Mouse (Mus musculus) right cerebral cortex, postnatal 10 days (tissue): ENCODE measurements at regions not wholly inside any gene's neighbourhood (a gene's known extent, or its start where the extent isn't known, plus 50 kb on each side); places are given as distances from the start of the nearest gene placed in this dataset.
"Not testable (repeated sequence)": the region's sequence is repeated elsewhere in the genome, so short reads cannot be mapped to it uniquely, and the experiment has no call there.

Source experiments
- DNase-seq, 2 experiments: peaks; one replicate each; pipeline ENCODE4 v3.0.0; 2021; ENCODE audit warnings: low spot score in 2 of 2

DNA sequence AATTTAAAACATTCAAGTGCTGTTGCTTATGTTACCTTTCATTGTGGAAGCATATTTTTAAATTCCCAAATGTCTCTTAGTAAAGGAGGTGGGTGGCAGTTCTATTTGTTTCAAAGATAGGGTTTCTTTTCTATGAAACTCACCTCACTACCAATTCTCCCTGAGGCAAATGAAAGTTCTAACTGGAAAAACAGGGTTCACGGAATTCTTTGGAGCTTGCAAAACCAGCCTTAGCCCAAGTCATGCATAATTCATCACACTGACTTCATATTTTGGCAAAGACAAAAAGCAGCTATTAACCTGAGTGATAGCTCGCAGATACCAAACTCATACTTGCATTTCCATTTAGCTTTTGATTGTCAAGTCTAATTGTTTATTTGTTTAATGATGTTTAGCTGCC, 73.8 kb downstream of the Dio2 start:
- no peak for DNase-seq

DNA sequence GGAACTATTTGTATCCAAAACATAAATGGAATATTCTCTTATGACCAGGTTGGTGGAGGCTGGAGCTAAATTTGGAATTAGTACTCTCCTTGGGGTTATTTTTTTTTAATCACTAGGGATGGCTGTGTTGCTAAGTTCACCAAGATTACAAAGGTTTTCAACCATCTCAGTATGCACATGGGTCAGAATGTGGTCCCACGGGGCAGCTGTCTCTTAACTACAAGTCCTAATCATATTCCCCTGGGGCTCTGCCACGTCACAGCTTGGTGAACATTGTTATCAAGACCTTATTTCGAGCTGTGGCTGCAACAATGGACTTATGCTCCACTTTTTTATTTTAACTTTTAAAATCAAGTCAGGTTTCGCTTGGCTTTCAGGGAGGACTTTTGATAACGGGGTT, 92.8 kb downstream of the Dio2 start:
- DNase-seq, result no peak

- no peak for DNase-seq
Measured at GRCm38 (mm10) chr12:90643891-90644290, 94.3 kb downstream of the Dio2 start.

DNA sequence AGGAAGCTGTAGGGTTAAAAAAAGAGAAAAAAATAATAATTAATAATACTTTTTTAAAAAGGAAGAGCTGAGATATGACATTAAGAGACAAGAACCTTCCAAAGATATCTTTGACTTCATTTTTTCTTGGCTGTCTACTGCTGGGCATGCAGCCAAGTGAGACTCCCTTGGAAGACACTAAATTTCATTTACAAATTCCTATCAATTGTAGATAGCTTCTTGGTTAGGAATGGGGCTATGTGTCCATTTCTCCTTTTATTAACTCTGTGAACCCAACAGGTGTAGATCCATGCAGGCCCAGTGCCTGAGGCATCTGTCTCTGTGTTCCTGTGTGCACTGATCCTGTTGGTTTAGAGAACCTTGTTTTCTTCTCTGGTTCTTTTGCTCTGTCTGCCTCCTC, 113.4 kb downstream of the Dio2 start:
- DNase-seq, result peak; percentile 37 to 45

DNA sequence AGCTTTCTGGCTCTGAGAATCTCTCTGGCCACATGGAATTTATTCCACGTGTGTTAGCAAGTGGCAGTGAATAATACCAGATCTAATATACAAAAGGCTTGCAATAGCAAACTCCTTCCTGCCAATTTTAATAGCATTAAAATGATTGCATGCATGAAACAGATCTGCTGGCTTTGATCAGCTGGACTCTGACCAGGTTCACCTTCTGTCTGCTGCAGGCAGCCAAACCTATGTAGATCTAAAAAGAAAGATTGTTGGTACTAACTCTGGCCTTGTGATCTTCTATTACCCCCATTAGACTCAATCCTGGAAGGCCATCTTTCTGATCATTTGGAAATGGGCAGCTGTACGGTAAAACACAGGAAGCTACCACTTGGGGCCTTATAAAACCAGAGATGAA, 114.8 kb downstream of the Dio2 start:
- DNase-seq, result no peak

- DNase-seq, result no peak
Measured at GRCm38 (mm10) chr12:90608810-90609209, 129.4 kb downstream of the Dio2 start.

GRCm38 (mm10) chr12:90607894-90608293, 130.3 kb downstream of the Dio2 start:
- DNase-seq, result peak; percentile 63 to 66

GRCm38 (mm10) chr12:90580006-90580405, 158.2 kb downstream of the Dio2 start:
- no peak for DNase-seq

DNA sequence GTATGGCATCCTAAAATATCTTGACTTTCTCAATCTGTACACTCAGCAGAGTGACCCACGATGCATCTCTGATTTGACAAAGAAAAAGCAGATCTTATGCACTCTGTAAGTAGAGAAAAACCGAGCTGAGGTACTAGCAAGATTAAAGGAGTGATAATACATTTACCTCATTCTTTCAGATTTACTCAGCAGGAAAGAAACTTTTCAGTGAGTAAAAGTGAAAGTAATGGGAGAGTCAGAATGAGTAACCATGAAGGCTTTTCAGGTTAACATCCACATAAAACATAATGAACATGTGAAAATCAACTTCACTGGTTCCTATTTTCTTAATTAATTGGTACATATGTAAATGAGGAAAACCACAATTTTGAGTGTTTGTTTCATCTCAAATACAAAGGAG, 162.1 kb downstream of the Dio2 start:
- no peak for DNase-seq

DNA sequence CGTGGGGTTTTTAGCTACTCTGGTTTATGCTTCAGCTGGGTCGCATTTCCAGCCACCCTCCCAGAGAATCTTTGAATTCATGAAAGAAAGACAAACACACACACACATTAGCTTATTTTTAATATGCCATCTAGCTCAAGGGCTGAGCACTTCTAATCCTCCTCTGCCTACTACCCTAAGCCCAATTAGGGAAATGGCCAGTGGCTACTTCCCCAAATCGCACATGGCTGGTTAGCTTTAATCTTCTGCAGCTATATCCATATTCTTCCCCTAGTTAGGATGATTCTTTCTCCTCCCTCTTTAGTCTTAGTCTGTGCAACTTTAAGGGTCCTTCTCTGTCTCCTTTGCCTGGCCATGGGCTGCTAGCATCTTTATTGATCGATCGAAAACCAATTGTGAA, 166.3 kb downstream of the Dio2 start:
- DNase-seq, result no peak

DNA sequence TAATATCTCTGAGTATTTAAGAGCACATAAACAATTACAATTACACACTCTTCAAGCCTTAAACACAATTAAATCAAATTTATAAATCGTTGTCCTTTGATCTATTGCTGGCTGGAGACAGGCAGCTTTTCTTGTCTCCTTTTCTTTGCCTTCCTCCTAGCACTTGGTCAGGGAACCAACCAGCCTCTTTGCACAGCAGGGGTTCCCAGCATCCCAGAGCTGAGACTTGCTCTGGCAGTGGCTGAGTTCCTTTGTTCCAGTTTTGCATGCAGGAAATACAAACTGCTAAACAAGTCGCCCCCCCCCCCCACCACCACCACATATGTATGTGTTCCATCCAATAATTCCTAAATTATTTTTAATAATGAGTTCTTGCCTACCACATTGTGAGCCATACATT, 166.7 kb downstream of the Dio2 start:
- DNase-seq, result no peak

DNA sequence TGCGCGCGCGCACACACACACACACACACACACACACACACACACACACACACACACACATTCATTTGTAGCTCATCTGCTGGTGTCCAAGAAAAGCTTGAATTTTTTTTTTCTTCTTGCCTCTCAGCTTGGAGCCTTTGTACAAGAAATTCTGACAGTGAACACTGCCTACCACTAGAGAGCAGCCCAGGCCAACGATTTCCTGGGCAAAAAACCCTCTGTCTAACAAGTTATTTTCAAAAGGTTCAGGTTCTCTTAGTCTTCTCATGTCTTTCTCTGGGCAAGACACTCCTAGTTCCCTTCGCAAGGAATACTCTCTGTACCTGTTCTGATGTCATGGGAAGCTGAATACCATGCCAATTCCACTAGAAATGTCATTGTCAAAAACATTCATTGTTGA, 171.9 kb downstream of the Dio2 start:
- DNase-seq, result peak; percentile 76 to 83

- DNase-seq, result no peak
Measured at GRCm38 (mm10) chr12:90565051-90565450, 173.2 kb downstream of the Dio2 start.

- DNase-seq, result not testable (repeated sequence)
Measured at GRCm38 (mm10) chr12:90564594-90564993, 173.6 kb downstream of the Dio2 start.

- no peak for DNase-seq
Measured at GRCm38 (mm10) chr12:90542361-90542760, 195.9 kb downstream of the Dio2 start.
